Mouse (Mus musculus) cerebellum, adult 2 months (tissue): ENCODE measurements at regions not wholly inside any gene's neighbourhood (a gene's known extent, or its start where the extent isn't known, plus 50 kb on each side); places are given as distances from the start of the nearest gene placed in this dataset.

Experiments used
- CTCF ChIP-seq: fragments of 200-500 bp; IDR thresholded peaks from 2 replicates; pipeline ENCODE4 v1.5.1; 2011; ENCODE audit warnings: low read depth, mild to moderate bottlenecking, control low read depth, low read length, moderate library complexity, borderline replicate concordance; ENCODE audit not compliant: insufficient read depth
- POLR2A ChIP-seq: fragments of 200-500 bp; IDR thresholded peaks from 2 replicates; pipeline ENCODE4 v1.6.1; 2011; ENCODE audit warnings: low read length, control low read depth, borderline replicate concordance; ENCODE audit not compliant: insufficient read depth

- TF ChIP-seq POLR2A (no peak), CTCF (no peak)
These were observed 104.4 kb upstream of the Prox1 start for GRCm38 (mm10) chr1:190274911-190275310.
